Mouse (Mus musculus) c-Kit-positive CD71-positive TER-119-negative erythroid progenitor cells, embryonic 14.5 days (primary cell): ENCODE data around the gene Pde1b.
A peak's percentile ranks its signal among the peaks of the same experiment; 100 is the strongest.

Experiments
- DNase-seq: peaks from one replicate; pipeline ENCODE4 v3.0.0-alpha.2; 2013; ENCODE audit warnings: low read depth

Pde1b gene

DNA sequence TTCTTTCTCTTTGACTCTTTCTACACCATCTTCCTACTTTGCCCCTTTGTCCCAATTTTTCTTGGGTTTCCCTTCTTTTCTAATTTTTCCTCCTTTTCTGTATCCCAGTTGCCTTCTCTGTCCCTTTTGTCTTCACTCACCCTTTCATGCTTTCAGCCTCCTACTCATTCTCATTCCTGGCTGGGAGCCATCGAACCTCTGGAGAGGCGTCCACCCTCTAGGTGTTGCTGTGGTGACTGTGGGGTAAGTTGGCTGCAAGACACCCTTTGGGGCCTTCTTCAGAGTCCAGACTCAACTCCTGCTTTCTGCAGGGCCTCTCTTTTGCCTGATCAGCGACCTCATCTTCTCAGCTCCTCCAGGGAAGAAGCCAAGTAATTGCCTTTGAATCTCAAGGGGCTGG, 6.5 kb downstream of the Pde1b start:
- no peak for DNase-seq

DNA sequence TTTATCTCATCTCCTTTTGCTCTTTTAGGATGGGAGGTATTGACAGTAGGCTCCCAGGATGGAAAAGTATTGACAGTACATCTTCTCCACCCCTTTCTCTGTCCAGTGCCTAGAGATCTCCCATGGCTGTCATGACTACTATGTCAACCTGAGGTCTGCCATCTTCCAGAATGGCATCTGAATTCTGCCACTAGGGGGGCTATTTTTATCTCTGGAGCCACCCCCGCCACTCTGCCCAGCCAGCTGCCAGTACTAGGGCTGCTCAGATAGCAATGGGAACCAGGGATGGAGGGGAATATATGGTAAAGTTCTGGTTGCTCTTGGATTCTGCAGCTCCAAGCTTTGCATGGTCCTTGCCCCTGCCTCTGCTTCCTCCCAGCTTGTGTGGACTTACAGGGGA, 8.8 kb downstream of the Pde1b start:
- DNase-seq, result no peak

DNA sequence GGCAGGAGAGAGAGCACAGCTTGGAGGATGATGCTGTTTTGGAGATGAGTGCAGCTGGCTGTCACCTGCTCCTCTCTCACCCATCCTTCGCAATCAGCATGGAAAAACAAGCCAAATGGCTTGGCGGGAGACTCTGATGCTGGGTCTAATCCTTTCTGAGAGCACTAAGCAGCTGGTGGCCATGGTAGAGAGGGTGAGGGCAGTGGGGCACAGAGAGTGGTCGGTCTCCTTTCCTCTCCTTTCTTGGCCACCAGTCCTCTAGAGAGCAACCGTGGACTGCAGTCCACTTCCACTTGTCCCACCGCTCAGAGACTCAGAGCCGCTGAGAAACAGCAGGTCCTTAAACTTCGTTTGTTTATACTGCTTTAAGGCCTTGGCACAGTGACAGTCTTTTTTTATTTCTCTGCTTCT, 10.8 kb downstream of the Pde1b start:
- no peak for DNase-seq

DNA sequence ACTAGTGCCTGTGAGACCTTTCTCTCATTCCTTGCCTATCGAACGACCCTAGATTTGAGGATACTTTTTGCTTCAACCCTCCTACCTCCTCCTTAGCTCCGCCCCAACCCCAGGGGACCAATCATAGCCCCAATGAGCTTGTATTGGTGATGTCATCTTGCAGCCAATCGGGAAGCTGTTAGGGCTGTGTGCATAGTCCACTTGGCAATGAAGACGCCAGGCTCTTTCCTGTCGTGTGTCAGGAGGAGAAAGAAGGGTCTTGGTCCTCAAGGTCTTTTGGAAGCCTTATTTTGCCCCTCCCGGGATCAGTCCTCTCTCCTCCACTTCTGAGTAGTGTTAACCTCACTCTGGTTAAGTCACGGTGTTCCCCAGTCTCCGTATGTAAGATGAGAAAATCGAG, 11.3 kb downstream of the Pde1b start:
- DNase-seq, result peak; percentile 37

DNA sequence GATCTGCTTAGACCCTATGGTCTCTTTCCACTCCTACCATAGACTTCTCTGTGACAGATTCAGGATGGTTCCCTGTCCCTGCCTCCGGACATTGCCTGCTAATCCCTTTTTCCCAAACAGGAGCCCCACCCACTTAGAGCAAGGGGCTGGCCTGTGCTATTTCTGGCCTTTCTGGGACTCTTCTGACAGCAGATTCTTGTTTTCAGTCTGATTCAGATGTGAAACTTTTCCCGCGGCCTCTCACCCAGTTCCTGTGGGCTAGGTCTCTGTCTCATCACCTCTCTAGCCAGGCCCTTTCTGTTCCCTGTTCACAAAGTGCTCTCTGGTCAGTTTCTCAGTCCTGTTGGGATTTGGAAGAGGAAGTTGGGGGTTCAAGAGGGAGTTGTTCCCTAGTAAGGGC, 12.1 kb downstream of the Pde1b start:
- no peak for DNase-seq

DNA sequence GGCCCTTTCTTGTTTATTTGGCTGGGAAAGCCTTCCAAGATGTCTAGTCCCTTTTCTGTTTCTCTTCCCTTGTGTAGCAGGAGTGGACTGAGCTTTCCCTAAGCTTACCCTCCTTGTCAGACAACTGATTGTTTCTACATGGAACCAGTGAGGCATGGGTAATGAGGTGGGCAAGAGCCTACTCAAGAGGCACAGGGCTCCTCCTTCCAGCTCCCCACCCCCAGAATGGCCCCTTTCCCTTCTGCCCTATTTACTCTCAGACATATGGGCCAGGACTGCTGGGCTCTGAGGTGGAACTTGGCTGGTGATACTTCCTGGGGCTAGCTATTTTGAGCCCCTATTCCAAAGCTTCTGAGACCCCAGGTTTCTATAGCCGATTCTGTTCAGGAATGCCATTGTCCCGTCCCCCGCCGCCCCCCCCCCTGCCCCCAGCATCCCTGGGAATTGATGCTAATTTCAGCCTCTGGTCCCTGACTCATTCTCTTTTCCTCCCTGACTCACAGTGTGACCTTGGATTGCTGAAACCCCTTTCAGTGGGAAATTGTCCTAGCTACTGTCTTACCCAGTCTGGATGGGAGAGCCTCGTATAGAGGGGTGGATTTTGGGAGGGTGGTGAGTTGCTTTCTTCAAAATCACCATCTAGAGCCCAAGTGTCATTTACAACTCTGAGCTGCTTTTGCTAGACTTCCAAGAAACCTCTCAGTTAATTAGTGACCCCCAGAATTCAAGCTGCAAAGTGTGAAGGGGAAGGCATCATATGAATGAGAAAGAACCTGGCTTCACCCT, 16.0 kb downstream of the Pde1b start:
- DNase-seq, result no peak

DNA sequence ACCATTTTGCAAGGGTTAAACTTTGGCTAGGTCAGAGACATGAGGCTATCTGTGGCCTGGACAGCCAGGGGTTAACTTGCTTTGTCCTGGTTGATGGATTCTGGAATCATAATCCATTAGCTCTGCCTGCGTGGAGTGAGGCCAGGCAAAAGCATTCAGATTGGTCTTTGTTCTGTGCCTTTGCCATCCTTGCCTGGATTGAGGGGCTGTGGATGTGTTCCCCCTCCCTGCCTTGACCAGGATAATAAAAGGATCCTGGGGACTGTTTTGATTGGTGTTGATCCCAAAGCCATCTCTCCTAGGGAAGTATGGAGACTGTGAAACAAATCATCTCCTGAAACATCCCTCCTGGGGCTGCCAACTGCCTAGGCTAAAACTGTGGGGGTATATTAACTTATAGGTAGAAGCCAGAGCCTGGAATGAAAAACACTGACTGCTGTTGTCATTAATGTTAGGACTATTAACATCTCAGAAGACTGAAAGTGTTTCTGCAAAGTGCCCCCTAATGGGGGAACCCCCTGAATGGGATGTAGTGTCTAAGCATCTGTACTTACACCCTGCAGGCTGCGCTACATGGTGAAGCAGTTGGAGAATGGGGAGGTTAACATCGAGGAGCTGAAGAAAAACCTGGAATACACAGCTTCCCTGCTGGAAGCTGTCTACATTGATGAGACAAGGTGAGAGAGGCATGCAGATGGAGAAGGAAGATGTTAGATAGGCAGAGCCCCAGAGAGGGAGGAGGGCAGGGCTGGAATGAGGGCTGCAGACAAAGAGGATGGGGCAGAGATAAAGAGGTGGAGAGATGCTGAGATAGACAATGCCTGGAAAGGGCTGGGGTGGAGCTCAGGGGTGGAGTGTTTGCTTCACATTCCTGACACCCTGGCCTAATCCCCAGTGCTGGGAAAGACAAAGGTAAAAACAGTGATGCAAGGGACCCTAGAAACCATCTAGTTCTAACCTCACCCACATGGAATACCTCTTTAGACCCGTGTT, 16.8 kb downstream of the Pde1b start:
- DNase-seq, result no peak

DNA sequence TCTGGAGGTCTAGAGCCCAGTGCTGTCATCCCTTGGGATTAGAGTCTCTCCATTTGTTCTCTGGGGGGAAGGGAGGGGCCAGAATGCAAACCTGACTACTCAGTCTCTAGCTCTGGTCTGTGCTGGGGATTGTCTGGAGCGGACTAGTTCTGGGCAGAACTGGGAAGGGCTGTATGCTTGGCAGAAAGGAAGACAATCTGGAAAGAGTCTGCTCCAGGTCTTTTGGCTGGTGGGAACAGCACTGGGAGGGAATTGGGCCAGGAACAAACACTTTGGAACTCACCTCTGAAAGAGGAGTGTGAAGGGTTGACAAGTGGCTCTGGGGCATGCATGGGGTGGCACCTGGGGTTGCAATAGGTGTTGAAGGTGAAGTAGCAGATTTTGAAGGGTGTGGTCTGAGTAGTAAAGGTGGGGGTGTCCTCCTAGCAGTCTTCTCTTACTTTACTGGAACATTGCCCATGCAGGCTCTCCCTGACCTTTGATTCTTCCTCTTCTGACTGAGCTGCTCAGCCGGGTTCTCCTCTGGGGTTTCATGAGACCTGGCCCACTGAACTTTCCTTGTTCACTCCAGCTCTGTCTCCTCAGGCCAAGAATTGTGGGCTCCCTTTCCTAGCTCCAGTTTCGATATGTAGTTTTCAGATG, 19.7 kb downstream of the Pde1b start:
- no peak for DNase-seq

DNA sequence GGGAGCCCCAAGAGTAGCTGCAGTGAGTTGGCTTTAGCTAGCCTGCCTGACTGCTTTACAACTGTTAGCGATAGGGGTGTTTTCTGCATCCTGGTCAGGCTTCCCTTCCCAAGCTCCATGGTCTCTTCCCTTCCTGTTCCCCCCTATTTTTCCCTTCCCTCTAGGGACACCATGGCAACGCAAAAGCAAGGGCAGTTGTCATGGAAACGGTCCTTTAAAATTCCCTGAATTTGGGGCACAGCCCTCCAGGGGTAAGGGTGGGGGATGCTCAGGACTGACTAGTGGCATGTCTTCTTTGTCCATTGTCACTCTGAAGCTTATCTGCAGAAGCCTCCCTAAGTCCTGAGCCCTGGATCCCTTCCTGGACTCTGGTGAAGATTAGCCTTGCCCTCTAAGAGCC, 20.3 kb downstream of the Pde1b start:
- no peak for DNase-seq

DNA sequence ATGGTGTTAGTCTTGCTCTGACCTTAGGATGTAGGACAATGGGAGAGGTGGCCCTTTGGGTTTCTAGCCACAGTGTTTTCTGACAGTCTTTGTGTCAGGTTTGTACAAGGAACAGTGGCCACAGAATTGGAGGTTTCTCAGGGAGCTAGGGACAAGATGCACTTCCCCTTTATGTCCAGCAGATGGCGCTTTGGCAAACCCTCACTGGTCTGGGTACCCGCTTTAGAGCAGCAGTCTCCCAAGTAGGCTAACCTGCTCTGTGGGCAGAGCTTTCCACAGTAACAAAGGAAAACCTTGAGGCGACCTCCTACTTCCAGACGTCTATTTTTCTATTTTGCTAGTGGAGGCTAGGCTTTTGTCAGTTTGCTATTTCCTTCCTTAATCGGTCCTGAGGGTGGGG, 27.5 kb downstream of the Pde1b start:
- DNase-seq, result peak; percentile 16

DNA sequence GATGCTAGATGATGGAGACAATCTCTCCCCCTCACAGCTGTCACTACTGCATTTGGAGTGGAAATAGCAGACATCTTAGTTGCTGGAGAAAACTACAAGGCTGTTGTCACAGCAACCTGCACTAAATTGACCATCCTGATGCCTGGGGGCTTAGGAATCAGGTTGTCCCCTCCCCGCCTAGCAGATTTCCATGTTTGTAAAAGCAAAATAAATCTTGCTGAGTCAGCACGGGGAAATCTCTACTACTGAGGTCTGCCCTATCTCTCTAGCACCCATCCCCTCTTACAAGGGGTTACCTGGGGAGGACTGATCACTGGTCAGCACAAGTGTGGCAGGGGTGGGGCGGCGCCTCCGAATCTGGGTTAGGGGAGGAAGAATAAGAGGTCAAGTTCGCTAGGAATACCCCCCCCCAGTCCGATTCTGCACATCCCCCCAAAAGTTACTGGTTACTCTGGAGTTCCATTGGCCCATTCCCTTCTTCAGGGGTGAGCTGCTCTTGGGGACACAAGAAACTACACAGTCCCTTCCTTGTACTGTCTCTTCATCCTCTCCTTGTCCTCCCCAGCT, 31.3 kb downstream of the Pde1b start:
- DNase-seq, result no peak

DNA sequence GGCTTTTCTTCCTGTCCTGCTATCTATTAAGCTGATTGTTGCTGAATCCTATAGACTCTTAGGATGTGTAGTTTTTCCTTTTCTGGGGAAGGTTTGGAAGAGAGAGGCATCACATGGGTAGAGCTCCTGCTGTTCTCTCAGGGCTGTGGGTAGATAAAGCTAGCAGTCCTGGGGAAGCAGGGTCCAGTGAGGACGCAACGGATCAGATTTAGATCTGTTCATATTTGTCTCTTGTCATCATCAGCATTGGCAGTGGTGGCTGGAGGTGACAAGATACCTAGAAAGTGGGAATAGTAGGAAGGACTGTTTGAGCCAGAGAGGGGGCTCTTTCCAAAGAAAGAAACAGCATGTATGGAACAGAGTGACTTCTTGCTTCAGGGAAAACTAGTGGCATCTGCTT, 32.2 kb downstream of the Pde1b start:
- no peak for DNase-seq

DNA sequence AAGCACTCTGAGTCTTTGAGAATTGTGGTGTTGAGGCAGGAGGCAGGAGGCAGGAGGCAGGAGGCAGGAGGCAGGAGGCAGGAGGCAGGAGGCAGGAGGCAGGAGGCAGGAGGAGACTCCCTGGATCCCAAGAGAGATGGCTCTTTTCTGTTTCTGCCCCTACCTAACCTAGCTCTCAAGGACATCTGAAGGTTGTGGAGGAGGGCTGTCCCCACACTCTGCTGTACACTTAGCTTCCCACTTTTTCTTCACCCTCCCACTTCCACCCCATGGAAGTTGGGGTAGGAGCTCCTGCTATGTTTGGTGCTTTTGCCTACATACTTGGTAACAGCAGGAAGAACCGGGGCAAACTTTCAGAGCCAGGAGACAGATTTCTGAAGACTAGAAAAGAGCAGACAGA, 33.0 kb downstream of the Pde1b start:
- no peak for DNase-seq

DNA sequence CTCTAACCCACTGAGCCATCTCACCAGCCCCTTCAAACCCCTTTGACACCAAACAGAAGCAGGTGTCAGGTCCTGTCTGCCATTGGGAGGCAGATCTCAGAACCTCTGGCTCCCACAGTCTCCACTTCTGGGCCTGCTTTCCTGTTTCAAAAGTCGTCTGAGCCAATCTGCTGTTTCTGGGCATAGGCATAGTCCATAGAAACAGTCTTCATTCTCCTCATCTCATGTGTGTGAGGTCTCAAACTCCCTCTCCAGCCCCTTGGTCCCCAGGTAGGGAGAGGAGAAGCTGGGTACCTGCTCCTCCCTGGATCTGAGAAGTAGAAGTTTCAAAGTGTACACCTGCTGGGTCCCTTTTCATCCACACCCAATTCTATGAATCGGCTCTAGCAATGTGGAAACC, 33.6 kb downstream of the Pde1b start:
- no peak for DNase-seq

DNA sequence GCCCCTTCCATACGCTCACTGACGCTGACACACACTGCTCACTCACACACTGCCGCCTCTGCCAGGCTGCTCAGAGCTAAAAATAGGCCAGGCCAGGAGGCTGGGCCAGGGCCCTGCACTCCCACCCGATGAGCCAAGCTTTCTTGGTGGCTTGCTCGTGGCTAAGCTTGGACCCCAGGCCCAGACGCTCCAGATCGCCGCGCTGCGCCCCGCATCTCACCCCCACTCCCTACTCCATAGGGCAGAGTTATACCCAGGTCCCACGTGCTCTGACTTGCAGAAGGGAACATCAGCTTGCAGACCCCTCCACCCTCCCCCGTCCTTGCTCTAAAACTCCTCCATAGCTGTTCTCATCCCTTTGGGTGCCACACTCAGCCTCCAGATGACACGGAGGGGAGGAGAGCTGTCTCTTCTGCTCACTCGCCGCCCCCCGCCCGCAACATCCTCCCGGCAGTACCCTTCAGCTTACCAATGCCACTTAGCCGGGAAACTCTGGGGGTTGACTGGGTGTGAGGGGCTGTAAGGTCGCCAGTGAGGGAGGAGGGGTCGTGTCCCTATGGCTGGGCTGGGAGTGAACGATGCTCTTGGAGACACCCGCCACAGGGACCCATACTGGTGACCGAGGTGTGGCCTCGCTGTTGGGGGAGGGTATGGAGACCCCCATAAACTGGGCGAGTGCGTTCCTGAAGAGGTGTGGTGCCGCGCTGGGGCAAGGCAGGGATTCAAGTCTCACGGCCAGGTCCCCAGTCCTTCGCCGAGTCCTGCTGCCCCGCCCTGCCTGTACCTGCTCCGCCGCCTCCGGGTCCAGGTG, 34.4 kb downstream of the Pde1b start:
- DNase-seq, result no peak

DNA sequence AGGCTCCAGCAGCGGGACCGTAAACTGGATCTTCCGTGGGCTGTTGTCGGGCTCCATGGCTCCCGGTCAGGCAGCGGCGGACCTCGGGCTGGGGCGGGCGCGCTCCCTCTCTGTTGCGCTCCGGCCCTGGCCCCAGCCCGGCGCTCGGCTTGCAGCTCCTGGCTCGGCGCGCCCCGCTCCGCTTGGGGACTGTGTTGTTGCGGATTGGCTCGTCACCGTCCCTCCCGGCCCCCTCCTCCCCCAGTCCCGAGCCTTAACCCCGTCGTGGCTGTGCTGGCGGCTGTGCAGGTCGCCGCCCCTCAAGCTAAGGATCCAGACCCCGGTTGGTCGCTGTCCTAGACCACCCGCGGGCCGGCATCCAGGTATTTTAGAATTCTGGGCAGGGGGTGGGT, 35.0 kb downstream of the Pde1b start, which contains the start of gene Ppp1r1a:
TSS of gene Ppp1r1a (minus strand) at position 182 of the 392 bp plus-strand sequence.
- no peak for DNase-seq

DNA sequence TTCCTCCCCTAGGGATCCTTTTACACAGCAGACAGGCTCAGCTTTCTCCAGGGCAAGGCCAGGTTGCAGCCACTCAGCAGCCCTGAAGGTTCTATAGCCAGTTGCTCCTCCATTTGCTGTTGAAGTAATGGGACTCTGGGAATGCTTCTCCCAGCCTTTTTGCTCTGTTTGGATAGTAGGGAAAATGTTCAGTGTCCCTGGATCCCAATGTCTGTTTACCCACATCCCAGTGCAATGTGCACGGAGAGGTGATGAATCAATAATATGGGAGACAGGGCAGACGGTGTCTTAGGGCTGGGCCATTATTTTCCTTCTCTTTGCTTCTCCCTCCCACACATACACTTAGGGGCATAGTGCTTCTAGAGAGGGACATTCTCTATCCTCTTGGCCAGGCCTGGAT, 36.4 kb downstream of the Pde1b start:
- DNase-seq, result no peak

DNA sequence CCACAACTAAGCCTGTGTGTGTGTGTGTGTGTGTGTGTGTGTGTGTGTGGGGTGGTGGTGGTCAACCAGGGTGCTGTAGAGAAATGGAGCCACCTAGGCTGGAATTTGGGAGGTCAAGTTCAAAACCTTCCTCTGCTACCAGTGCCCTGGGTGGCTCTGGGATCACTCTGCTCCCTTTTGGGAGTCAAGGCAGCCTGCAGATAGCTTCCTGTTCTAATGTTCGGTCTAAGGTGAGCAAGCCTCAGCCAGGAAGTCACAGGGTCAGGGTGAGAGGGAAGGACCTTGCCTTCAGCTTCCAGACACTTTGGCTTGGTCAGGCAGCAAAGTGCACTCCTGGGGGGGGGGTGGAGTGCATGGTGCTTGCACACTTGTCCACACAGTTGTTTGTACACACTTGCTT, 37.8 kb downstream of the Pde1b start:
- DNase-seq, result no peak

DNA sequence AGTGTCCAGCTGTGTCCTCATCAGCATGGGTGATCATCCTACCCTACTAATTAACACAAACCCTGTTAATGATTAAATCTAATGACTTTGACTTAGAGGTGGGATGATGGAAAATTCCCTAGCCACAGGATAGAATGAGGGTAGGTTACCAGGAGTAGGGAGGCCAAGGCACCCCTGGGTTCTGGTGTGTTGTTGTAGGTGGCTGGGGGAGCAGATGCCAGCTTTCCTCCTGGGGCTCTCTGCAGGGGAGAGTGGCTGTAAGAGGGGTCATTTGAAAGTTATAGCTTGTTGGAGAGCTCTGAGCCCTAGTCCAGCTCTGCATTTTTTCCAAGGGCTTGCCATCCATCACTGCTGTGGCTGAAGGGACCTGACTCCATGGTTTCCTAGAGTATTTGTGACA, 39.7 kb downstream of the Pde1b start:
- no peak for DNase-seq

DNA sequence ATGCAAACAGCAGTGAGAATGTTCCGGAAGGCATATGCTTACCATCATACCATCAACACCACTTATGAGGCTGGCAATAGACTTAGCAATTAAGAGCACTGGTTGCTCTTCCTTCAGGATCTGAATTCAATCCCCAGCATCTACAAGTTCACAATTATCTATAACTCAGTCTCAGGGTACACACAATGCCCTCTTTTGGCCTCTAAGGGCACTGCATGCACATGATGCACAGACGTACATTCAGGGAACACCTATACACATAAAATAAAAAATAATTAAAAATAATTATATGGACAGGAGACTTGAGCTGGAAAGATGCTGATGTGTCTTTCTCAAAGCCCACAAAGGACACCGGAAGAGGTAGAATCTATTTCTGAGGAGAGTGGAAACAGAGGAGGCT, 45.1 kb downstream of the Pde1b start:
- no peak for DNase-seq

DNA sequence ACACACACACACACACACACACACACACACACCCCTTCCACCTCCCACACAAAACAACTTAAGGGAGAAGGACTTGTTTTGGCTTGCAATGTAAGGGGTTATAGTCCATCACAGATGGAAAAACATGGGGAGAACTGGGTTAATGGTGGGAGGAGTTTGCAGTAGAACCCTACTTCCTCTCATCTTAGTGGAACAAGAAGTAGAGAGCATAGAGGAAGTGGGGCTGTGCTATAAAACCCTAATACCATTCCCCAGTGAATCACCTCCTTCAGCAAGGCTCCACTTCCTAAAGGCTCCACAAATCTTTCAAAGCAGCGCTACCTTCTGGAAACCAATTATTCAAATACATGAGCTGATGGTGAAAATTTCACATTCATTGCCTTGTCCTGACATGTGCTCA, 46.6 kb downstream of the Pde1b start:
- DNase-seq, result no peak
